Mouse (Mus musculus) urinary bladder, postnatal 14 days (tissue): Measurements from ENCODE around the gene Olfr56.
"Not testable (repeated sequence)": the region's sequence is repeated elsewhere in the genome, so short reads cannot be mapped to it uniquely, and the experiment has no call there.

Experiments used
- DNase-seq: peaks from one replicate; pipeline ENCODE4 v3.0.0; 2021; ENCODE audit warnings: low spot score

The Olfr56 gene

DNA sequence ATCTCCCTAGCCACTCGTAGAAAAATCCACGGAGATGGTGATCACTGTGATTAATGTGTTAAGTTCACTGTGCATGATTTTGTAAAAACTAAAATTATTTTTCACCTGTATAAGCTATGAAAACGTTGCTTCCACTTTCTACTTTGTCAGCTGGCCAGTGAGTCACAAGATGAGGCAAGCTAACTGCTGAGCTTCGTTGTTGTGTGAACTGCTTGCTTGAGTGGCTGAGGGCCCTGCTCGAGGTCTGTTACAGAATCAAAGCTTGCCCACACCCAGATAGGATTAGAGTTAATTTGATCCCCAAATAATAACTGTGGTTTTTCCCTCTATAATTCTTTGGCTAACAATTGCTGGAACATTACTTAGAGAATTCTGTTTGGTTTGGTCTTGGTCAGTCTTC is 73.2 kb downstream of the Olfr56 start:
- DNase-seq, result not testable (repeated sequence)

- DNase-seq, result not testable (repeated sequence)
Measured at GRCm38 (mm10) chr11:49060061-49060460, 81.4 kb downstream of the Olfr56 start.

DNA sequence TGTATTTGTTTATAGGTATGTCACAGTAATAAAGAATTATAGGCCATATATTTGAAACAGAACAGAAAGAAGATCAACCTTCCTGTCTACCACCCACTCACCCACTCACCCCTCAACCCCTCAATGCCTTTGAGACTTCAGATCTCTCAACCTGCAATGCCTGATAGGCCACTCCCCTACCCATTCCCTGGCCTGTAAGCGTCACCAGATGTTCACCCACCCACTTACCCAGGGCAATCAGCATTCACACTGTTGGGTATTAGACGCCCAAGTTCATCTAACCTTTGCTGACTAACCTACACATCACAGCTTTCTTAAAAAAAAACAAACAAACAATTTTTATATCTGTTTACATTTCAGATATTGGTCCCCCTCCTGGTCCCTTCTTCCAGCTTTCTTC is 83.2 kb downstream of the Olfr56 start:
- not testable (repeated sequence) for DNase-seq

DNA sequence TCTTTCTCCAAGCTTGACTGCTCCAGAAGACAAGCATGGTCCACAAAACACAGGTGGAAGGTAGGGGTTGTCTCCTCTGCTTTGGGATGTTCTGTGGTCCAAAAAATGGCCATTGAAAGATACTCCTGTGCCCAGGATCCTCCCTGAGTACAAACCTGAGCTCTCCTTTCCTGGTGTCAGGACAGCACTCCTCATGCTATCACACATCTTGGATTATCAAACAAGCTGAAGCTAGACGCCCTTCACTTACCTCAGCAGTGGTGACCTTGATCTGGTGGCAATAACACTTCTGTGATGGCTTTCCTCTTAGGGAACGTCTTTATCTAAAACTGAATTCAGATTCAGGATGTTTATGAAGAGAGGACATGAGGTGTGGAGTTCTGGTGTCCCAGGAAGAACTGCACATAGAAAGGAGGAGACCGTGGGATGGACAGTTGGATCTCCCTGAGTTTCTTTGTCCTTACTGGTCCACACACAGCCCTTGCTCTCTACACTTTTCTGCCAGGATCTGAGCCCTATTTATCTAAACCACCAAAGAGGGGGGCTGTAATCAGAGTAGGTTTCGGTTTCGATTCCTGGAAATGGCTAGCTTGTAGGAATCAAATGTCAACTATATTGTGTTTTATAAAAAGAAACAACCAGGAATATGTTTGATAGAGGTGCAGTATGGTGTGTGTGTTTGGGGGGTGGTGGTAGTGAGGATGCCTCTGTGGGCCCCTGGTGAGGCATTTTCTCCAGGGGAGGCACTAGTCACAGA is 85.2 kb downstream of the Olfr56 start, which contains the start of gene Tgtp2:
Gene Tgtp2 (minus strand): TSS at position 494 of the 757 bp plus-strand sequence.
- DNase-seq, result not testable (repeated sequence)

DNA sequence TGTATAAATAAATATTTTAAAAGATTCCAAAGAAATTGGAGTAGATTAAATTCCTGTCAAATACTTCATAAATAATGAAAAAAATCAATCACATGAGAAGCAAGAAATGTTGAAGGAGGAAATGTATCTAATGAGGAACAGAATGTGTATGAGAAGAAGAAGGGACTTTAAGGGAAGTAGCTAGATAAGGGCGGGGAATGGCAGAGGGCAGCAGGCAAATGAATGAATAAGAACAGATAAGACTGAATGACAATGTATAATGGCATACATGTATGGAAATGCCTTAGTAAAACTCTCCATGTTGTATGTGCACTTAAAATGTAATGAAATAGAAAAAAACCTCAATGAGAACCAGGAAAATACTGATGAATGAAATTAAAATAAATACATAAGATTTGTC is 89.7 kb downstream of the Olfr56 start:
- DNase-seq, result no peak

DNA sequence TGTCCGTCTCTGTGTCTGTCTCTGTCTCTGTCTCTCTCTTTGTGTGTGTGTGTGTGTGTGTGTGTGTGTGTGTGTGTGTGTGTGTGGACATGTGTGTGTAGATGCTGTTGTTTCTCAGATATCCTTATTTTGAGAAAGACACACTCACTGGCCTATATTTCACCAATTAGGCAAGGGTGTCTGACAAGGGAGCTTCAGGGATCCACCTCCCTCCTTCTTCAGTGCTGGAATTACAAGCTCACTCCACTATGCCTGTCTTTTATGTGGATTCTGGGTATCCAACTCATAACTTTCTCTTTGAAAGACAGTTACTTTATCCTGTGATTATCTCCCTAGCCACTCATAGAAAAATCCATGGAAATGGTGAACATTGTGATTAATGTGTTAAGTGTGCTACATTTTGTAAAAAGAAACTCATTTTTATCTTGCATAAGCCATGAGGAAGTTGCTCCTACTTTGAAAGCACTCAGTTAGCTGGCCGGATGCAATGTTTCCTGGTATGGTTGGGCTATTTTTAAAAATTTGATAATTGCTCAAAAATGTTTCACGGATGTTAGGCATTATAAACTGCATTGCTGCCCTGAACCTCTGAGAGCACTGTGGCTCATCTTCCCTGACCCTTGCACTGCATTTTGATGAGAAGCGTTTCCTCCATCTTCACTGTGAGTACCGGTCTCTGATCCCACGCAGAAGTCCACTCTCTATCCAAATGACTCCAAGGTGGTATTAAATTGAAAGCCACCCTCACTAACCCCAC is 97.5 kb downstream of the Olfr56 start, which contains the start of gene Ifi47:
Gene Ifi47 (plus strand): TSS at position 587 of the 757 bp plus-strand sequence.
- DNase-seq, result not testable (repeated sequence)

DNA sequence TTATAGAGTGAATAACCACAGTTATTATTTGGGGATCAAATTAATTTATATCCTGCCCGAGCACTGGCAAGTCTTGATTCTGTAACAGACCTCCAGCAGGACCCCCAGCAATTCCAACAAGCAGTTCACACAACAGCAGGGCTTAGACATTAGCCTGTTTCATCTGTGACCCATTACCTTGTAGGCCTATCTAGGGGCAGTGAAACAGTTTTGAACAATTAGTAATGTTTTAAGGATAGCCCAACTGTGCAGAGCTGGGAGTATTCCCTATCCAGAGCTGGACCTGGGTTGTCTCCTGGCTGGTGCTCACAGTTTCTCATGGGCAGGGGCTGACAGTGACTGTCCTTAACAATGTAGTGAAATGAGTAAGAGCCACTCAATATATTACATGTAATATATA is 98.3 kb downstream of the Olfr56 start:
- DNase-seq, result no peak

- no peak for DNase-seq
Measured at GRCm38 (mm10) chr11:49078719-49079118, 100.0 kb downstream of the Olfr56 start.

GRCm38 (mm10) chr11:49080636-49081035 is 101.9 kb downstream of the Olfr56 start:
- DNase-seq, result no peak

DNA sequence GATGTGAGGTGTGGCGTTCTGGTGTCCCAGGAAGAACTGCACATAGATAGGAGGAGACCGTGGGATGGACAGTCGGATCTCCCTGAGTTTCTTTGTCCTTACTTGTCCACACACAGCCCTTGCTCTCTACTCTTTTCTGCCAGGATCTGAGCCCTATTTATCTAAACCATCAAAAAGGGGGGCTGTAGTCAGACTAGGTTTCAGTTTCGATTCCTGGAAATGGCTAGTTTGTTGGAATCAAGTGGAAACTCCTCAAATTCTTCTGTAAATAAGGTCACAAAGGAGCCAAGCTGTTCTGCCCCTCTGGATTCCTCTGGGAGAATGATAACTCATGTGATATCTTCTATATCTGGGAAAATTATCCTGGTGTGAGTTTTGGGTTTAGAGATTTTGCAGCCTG is 102.7 kb downstream of the Olfr56 start:
- no peak for DNase-seq

- DNase-seq, result no peak
Measured at GRCm38 (mm10) chr11:49081886-49082285, 103.2 kb downstream of the Olfr56 start.

GRCm38 (mm10) chr11:49083146-49083545 is 104.5 kb downstream of the Olfr56 start:
- DNase-seq, result no peak

GRCm38 (mm10) chr11:49083808-49084207 is 105.1 kb downstream of the Olfr56 start:
- DNase-seq, result no peak

DNA sequence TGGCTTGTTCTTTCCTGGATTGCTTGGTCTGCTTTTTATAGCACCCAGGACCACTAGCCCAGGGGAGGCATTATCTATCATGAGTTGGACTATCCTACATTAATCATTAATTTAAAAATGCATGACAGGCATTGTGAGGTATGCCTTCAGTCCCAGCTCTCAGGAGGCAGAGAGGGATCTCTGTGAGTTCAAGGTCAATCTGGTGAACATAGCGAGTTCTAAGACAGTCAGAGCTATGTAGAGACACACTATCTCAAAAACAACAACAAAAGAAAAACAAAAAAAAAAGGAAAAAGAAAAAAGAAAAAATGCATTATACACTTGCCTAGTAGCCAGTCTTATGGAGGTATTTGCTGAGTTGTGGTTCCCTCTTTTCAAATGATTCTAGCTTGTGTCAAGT is 105.7 kb downstream of the Olfr56 start:
- DNase-seq, result no peak

DNA sequence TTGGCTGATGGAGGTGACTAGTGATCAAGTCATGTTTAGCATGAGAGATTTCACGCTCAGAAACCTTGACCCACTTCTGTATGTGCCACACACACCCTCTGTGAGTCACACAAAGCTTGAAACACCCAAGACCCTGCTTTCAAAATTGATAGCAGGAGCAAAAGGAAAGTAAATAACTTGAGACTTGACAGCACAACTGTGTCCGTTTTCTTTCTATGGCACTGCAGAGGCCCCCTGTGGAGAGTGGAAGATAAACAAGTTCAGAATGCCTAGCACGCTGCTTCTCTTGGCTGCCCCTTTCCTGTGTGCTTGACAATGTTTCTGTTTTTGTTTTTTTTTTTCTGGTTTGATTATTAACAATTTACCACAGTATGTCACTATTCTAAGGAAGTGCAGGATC is 106.2 kb downstream of the Olfr56 start:
- DNase-seq, result no peak

- DNase-seq, result no peak
Measured at GRCm38 (mm10) chr11:49086858-49087361, 108.2 kb downstream of the Olfr56 start.

DNA sequence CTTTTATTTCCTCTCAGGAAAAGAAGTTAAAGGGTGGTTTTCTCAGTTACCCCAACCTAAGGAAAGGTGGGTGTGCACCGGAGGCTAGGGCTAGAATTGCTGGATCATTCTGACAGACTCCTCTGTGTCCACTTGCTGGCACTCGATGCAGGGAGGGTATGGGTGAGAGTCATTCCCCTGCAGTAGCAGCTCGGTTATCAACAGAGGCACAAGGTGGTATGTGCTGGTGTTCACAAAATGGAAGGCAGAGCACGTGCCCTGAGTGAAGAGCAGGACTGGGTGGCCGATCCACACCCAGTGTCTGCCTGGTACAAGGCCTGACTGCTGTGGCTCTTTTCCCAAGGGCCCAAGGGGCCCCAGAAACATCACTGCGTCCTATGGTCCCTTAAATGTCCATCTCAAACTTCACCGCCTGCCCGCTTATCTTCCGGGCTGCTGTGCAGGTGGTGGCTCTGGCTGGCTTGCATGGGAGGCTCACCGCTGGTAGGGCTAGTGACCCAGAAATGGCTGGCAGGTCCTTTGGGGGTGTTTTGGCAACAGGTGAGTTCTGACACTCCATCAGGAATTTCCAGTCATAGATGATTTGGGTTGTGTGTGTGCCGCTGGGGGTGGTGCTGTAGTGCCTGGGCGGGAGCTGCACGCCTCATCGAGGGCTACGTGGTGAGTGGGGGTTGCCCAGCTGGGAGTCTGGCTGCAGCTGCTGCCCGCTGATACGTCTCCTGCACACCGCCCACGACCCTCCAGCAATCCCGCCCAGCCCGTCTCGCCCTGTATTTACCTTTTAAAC is 109.3 kb downstream of the Olfr56 start:
- DNase-seq, result peak; percentile 18

DNA sequence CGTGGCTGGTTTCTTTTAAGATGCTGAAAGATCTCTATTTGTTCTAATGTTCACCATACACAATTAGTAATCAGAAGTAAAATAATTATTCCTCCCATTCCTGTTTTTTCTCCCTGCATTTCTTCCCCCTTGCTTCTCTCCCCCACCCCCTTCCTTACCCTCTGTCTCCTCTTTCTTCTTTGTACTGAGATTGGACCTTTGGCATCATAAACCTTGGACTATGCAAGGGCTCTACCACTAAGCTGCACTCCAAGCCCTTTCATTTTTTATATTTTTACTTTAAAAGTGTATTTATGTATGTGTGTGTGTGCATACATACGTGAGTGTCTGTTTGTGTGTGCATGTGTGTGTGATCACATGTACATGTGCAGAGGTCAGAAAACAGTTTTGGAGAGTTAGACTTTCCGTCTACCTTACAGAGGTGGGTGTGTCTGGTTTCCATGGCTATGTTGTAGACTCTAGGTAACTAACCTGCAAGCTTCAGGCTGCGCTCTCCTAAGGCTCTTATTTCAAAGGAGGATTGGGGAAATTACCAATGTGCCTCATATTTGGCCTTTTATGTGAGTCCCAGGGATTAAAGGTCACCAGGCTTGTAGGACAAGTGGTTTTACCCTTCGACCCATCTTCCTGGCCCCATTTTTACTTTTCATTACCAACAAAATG is 110.4 kb downstream of the Olfr56 start:
- DNase-seq, result no peak

DNA sequence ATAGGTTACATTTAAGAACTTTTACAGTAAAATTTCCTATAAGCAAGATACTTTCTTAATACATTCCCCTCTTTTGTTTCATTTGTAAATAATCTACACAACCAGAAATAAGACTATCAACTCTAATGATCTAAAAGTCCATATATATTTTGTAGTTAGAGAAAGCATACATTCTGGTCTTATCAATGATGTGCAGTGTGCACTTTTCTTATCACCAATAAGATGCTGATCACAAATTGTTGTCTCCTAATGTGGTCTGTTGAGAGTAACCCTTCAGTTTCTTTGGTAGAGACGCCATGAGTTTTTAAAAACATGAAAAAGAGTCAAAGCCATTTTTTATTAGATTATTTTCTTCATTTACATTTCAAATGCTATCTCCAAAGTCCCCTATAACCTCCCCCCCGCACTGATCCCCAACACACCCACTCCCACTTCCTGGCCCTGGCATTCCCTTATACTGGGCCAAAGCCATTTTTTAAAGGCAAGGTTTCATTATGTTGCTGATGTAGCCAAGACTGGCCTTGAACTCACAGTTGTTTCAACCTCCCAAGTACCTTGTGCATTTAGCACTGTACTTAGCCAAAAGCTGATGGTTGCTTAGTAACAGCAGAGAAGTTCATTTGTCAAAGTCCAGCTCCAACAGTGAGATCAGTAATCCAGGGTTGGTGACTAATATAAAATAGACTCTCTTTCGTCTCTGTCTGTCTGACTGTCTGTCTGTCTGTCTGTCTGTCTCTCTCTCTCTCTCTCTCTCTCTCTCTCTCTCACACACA is 111.2 kb downstream of the Olfr56 start:
- DNase-seq, result no peak

GRCm38 (mm10) chr11:49090551-49090950 is 111.9 kb downstream of the Olfr56 start:
- DNase-seq, result no peak

DNA sequence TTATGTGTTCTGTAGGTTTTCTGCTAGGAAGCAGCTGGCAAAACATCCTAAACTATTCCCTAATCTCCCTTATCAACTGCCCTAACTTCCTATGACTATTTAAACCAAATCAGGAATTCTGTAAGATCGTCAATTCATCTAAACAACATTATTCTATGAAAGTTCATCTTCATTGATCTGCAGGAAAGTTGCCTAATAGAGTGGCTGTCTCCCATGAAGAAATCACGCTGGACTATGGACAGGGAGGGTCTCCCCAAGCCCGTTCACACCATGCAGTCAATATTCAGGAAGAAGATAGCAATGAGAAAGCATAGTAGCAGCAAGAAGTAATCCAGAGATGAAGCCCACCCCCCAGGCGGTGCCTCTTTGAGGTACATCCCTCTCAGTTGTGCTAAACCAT is 112.5 kb downstream of the Olfr56 start:
- no peak for DNase-seq
